Mouse (Mus musculus) MEL (cell line): ENCODE results near the gene Hsbp1. TPM values are rescaled to one million over a fixed set of nuclear protein-coding genes. Genes with fewer than 3 reads are reported as not detected.

Experiments used
- DNase-seq: peaks from one replicate; pipeline ENCODE4 v3.0.0; 2011; ENCODE audit warnings: low read depth, low spot score
- H3K27ac ChIP-seq: 2 replicates; pipeline ENCODE4 v1.5.1; 2012; ENCODE audit warnings: low read depth, mild to moderate bottlenecking, control low read depth, low read length, moderate library complexity; ENCODE audit not compliant: control insufficient read depth
- H3K27me3 ChIP-seq, 2 experiments: fragments of 150-350 bp in 1 of 2; sonication (generic) in 1 of 2; 2 replicates each; pipeline ENCODE4 v1.6.1; 2012; ENCODE audit warnings: low read length in 2 of 2, mild to moderate bottlenecking in 2 of 2, improper control_type of control experiment in 1 of 2, moderate library complexity in 1 of 2; ENCODE audit not compliant: insufficient read depth in 2 of 2, control insufficient read depth in 1 of 2
- H3K36me3 ChIP-seq, 2 experiments: 2 replicates each; pipeline ENCODE4 v1.6.1; 2012 to 2014; ENCODE audit warnings: low read length in 2 of 2, improper control_type of control experiment in 1 of 2, inconsistent platforms in 1 of 2, mild to moderate bottlenecking in 1 of 2; ENCODE audit not compliant: insufficient read depth in 2 of 2, control insufficient read depth in 1 of 2
- H3K4me1 ChIP-seq, 2 experiments: fragments of 150-350 bp in 1 of 2; sonication (generic) in 1 of 2; 2 replicates each; pipeline ENCODE4 v1.6.1; 2012; ENCODE audit warnings: low read length in 2 of 2, improper control_type of control experiment in 1 of 2, mild to moderate bottlenecking in 1 of 2; ENCODE audit not compliant: insufficient read depth in 2 of 2, control insufficient read depth in 1 of 2
- H3K4me3 ChIP-seq, 2 experiments: fragments of 150-350 bp in 1 of 2; sonication (generic) in 1 of 2; 2 replicates each; pipeline ENCODE4 v1.5.1; 2012; ENCODE audit warnings: low read depth in 2 of 2, low read length in 2 of 2, mild to moderate bottlenecking in 2 of 2, moderate library complexity in 2 of 2, control low read depth in 1 of 2, improper control_type of control experiment in 1 of 2; ENCODE audit not compliant: control insufficient read depth in 1 of 2, insufficient read depth in 1 of 2
- H3K79me2 ChIP-seq: 2 replicates; pipeline ENCODE4 v1.6.1; 2012; ENCODE audit warnings: mild to moderate bottlenecking, low read length, moderate library complexity; ENCODE audit not compliant: control insufficient read depth, poor library complexity, insufficient read depth
- H3K9ac ChIP-seq: 2 replicates; pipeline ENCODE4 v1.6.1; 2012; ENCODE audit warnings: low read depth, mild to moderate bottlenecking, control low read depth, low read length, moderate library complexity; ENCODE audit not compliant: control insufficient read depth, poor library complexity, severe bottlenecking
- H3K9me3 ChIP-seq: fragments of 150-350 bp; sonication (generic); replicated peaks from 2 replicates; pipeline ENCODE4 v1.6.1; 2012; ENCODE audit warnings: mild to moderate bottlenecking, low read length, improper control_type of control experiment, moderate library complexity; ENCODE audit not compliant: insufficient read depth
- CTCF ChIP-seq, 3 experiments: IDR thresholded peaks in 2 of 3; conservative IDR thresholded peaks in 1 of 3; 2 replicates each; pipeline ENCODE4 v1.5.1; 2011 to 2012; ENCODE audit warnings: low read length in 3 of 3, low read depth in 2 of 3, mild to moderate bottlenecking in 2 of 3, improper control_type of control experiment in 1 of 3, inconsistent platforms in 1 of 3, mixed read lengths in 1 of 3, moderate library complexity in 1 of 3; ENCODE audit not compliant: control insufficient read depth in 1 of 3, insufficient read depth in 1 of 3, poor library complexity in 1 of 3, severe bottlenecking in 1 of 3
- EP300 ChIP-seq, 2 experiments: IDR thresholded peaks; 2 replicates each; pipeline ENCODE4 v1.6.1; 2011; ENCODE audit warnings: improper control_type of control experiment in 2 of 2, low read length in 2 of 2, low read depth in 1 of 2, mild to moderate bottlenecking in 1 of 2
- GABPA ChIP-seq: IDR thresholded peaks from 2 replicates; pipeline ENCODE4 v1.6.1; 2012; ENCODE audit warnings: low read depth, mild to moderate bottlenecking, inconsistent platforms, low read length, improper control_type of control experiment, moderate library complexity
- GATA1 ChIP-seq: IDR thresholded peaks from 2 replicates; pipeline ENCODE4 v1.6.1; 2011; ENCODE audit warnings: low read depth, low read length, improper control_type of control experiment
- MAFK ChIP-seq: IDR thresholded peaks from 2 replicates; pipeline ENCODE4 v1.6.1; 2011; ENCODE audit warnings: low read depth, mild to moderate bottlenecking, low read length, improper control_type of control experiment, borderline replicate concordance
- MAX ChIP-seq: IDR thresholded peaks from 2 replicates; pipeline ENCODE4 v1.6.1; 2011; ENCODE audit warnings: low read length, improper control_type of control experiment
- MXI1 ChIP-seq: IDR thresholded peaks from 2 replicates; pipeline ENCODE4 v1.6.1; 2011; ENCODE audit warnings: mild to moderate bottlenecking, low read depth, low read length, improper control_type of control experiment
- NRF1 ChIP-seq: IDR thresholded peaks from 2 replicates; pipeline ENCODE4 v1.6.1; 2014; ENCODE audit warnings: low read depth, mild to moderate bottlenecking, inconsistent platforms, low read length, improper control_type of control experiment, moderate library complexity; ENCODE audit not compliant: poor library complexity, insufficient read depth, severe bottlenecking
- POLR2A ChIP-seq, 2 experiments: IDR thresholded peaks; 2 replicates each; pipeline ENCODE4 v1.6.1; 2011 to 2012; ENCODE audit warnings: low read length in 2 of 2, mild to moderate bottlenecking in 2 of 2, control low read depth in 1 of 2, improper control_type of control experiment in 1 of 2, low read depth in 1 of 2, moderate library complexity in 1 of 2; ENCODE audit not compliant: control insufficient read depth in 1 of 2, insufficient read depth in 1 of 2, poor library complexity in 1 of 2
- POLR2AphosphoS2 ChIP-seq: IDR thresholded peaks from 2 replicates; pipeline ENCODE4 v1.6.1; 2011; ENCODE audit warnings: low read length, improper control_type of control experiment
- RAD21 ChIP-seq: IDR thresholded peaks from 2 replicates; pipeline ENCODE4 v1.6.1; 2011; ENCODE audit warnings: mild to moderate bottlenecking, low read depth, low read length, improper control_type of control experiment
- TCF12 ChIP-seq: IDR thresholded peaks from 2 replicates; pipeline ENCODE4 v1.6.1; 2014; ENCODE audit warnings: low read depth, mild to moderate bottlenecking, inconsistent platforms, low read length, improper control_type of control experiment, moderate library complexity
- ZMIZ1 ChIP-seq: IDR thresholded peaks from 2 replicates; pipeline ENCODE4 v1.6.1; 2012; ENCODE audit warnings: low read depth, mild to moderate bottlenecking, inconsistent platforms, low read length, improper control_type of control experiment, moderate library complexity
- polyA plus RNA-seq, 2 experiments: library from polyadenylated mRNA; stranded (reverse) in 1 of 2; unstranded in 1 of 2; fragments of >175 nt in 1 of 2; fragments of >200 nt in 1 of 2; gene quantifications; 2 replicates each; pipeline versions ENCODE4 v1.2.1 to v1.2.4; 2012; ENCODE audit warnings: low replicate concordance in 2 of 2, low read depth in 1 of 2; ENCODE audit not compliant: insufficient read length in 2 of 2, insufficient read depth in 1 of 2, missing spikeins in 1 of 2
- total RNA-seq: library from RNA; depleted of rRNA; stranded (reverse); fragments of 300-350 nt; gene quantifications from 2 replicates; pipeline ENCODE4 v1.2.3, GENCODE M21; 2012; rRNA removed

The Hsbp1 gene
- total and polyA plus RNA-seq, 3 experiments, result 109 to 128 TPM; not detected in 1

GRCm38 (mm10) chr8:119394524-119395026, 50.3 kb downstream of the Hsbp1 start, which contains the start of gene Mlycd (continued):
- TF ChIP-seq TCF12 (0 out of 2 replicates have a peak, but pooled peaks have one; percentile 26), ZMIZ1 (no peak), NRF1 (peak; percentile 54; the same call in 1 of the 2 replicates), MAFK (no peak), CTCF (IDR thresholded peaks at IDR 0.05 in 2 of 3, conservative IDR thresholded peaks at IDR 0.05 in 1 of 3; ENCODE audit: control insufficient read depth in 1 of 3, insufficient read depth in 1 of 3, low read depth in 2 of 3, low read length in 3 of 3, poor library complexity in 1 of 3, severe bottlenecking in 1 of 3) (no peak), POLR2AphosphoS2 (peak; percentile 55; the same call in 1 of the 2 replicates), EP300 (IDR thresholded peaks at IDR 0.05; ENCODE audit: low read depth in 1 of 2, low read length in 2 of 2) (no peak), RAD21 (no peak), GATA1 (no peak)
- TF ChIP-seq, all 39 proteins: peak for 15

DNA sequence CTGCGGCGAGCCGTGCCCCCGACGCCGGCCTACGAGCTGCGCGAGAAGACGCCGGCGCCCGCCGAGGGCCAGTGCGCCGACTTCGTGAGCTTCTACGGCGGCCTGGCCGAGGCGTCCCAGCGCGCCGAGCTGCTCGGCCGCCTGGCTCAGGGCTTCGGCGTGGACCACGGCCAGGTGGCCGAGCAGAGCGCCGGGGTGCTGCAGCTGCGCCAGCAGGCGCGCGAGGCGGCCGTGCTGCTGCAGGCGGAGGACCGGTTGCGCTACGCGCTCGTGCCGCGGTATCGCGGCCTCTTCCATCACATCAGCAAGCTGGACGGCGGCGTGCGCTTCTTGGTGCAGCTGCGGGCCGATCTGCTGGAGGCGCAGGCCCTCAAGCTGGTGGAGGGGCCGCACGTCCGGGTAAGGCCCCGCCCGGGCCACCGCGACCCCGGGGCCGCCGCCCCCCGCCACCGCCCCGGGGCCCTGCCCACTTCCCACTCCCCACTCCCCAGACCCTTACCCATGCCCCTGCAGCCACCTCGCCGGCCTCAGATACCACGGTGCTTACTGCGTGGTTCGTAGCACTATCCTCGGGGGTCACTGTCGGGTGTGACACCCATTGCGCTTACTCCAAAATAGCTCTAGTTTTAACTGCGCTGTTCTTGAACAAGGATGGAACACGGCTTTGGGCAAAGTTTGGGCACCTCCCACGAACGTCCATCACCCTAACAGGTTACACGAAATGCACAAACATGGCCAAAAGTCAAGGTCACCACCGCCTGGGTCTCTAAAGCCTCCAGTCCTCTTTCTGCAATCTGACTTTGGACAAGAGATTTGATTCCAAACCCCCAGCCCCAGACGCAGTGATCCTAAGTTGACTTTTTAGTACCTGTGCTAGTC, 51.0 kb downstream of the Hsbp1 start:
- peaks cover 10% of the 10 kb centered on the region for H3K79me2 ChIP-seq
- H3K27ac ChIP-seq, result peak overlapping the region; percentile 38
- TF ChIP-seq POLR2A (IDR thresholded peaks at IDR 0.05; ENCODE audit: control insufficient read depth in 1 of 2, insufficient read depth in 1 of 2, low read depth in 1 of 2, low read length in 2 of 2, poor library complexity in 1 of 2) (no peak; a peak in 1 of 4 replicates), MXI1 (0 out of 2 replicates have a peak, but pooled peaks have one; percentile 10), GABPA (no peak), MAX (0 out of 2 replicates have a peak, but pooled peaks have one; percentile 3)
- H3K4me3 ChIP-seq, result peak overlapping the region; percentile 56 to 72
- peaks cover 0 to 8% of the 10 kb centered on the region in 2 experiments; a peak in 3 of 4 replicates for H3K4me1 ChIP-seq
- DNase-seq, result peak; percentile 52
- peak overlapping the region; percentile 95 for H3K9ac ChIP-seq
- H3K36me3 ChIP-seq, result peaks cover 0 to 6% of the 10 kb centered on the region in 2 experiments; a peak in 1 of 4 replicates
- no peaks in the 10 kb centered on the region; a peak in 1 of 4 replicates for H3K27me3 ChIP-seq
- no peaks in the 10 kb centered on the region for H3K9me3 ChIP-seq

Other genes with a start within 250 kb of the Hsbp1 start
- gene Mlycd, start 50.4 kb downstream of the Hsbp1 start, total RNA-seq, result 5.8 and 7.2 TPM in 2 replicates
- gene Mlycd, start 50.4 kb downstream of the Hsbp1 start, polyA plus RNA-seq, result 10 to 100 TPM in 1 of 2 experiments, not detected in 1; 13.2 TPM
- gene Osgin1, start 89.6 kb downstream of the Hsbp1 start, total RNA-seq, result 0.08 TPM in 1 of 2 replicates, not detected in the other
- gene Osgin1, start 89.6 kb downstream of the Hsbp1 start, polyA plus RNA-seq, result under 1 TPM in 1 of 2 experiments, not detected in 1; 0.84 TPM
- not detected in 2 replicates for gene Necab2, start 102.2 kb downstream of the Hsbp1 start, total RNA-seq
- gene Necab2, start 102.2 kb downstream of the Hsbp1 start, polyA plus RNA-seq, result under 1 TPM in 1 of 2 experiments, not detected in 1; 0.06 TPM
- not detected in 2 replicates for gene Slc38a8, start 157.2 kb downstream of the Hsbp1 start, total RNA-seq
- gene Slc38a8, start 157.2 kb downstream of the Hsbp1 start, polyA plus RNA-seq, result not detected
- gene Mbtps1, start 214.2 kb downstream of the Hsbp1 start, total RNA-seq, result 32.7 and 33.1 TPM in 2 replicates
- 10 to 100 TPM in 1 of 2 experiments, not detected in 1; 59.9 TPM for gene Mbtps1, start 214.2 kb downstream of the Hsbp1 start, polyA plus RNA-seq
- gene Hsdl1, start 230.7 kb downstream of the Hsbp1 start, total RNA-seq, result 32.3 and 37.1 TPM in 2 replicates
- gene Hsdl1, start 230.7 kb downstream of the Hsbp1 start, polyA plus RNA-seq, result 10 to 100 TPM; 29.4 to 46.3 TPM
- gene Dnaaf1, start 230.7 kb downstream of the Hsbp1 start, total RNA-seq, result 0.36 and 0.54 TPM in 2 replicates
- gene Dnaaf1, start 230.7 kb downstream of the Hsbp1 start, polyA plus RNA-seq, result under 1 TPM in 1 of 2 experiments, not detected in 1; 0.19 TPM